Mouse (Mus musculus): Measurements from ENCODE around the gene Zbtb7b.
A peak's percentile ranks its signal among the peaks of the same experiment; 100 is the strongest.

The Zbtb7b gene

DNA sequence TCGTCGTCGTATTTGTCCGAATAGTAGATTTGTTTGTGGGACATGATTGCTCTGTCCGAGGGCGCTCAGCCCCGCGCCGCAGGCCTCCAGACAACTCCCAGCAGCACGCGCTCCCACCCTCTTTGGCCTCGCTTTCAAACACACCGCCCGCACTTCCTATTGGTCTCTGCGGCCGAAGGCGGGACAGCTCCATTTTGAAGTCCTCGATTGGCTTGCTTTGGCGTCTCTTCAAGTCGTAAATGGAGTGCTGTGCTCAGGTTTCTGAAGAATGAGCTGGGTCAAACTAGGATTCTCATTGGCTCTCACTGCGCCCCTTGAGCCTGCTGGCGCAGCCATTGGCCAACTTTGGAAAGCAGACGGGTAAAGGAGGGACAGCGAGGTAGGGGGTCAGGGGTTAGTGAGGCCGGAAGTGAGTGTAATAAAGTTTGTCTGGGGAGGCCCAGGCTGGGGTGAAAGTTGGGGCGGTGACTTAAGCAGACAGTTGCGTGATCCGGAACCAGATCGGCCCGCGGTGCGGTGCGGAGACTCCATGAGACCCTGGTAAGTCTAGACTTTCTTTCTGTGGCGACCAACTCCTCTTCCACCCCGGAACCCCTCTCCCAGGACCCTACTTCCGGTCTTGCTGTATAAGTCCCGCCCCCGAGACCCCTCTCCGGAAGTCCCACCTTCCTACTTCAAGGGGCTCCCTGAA is 23.7 kb upstream of the Zbtb7b start, which contains the start of the genes Cks1b and Shc1:
TSS of gene Cks1b (minus strand) at position 214 of the 691 bp plus-strand sequence.
TSS of gene Shc1 (plus strand) at position 274 of the 691 bp plus-strand sequence.
- peak; percentile 99 for DNase-seq (ENCODE audit: low spot score)

- peak; percentile 93 for DNase-seq (ENCODE audit: low spot score)
Observed at GRCm38 (mm10) chr3:89417840-89418169, 23.2 kb upstream of the Zbtb7b start.

DNA sequence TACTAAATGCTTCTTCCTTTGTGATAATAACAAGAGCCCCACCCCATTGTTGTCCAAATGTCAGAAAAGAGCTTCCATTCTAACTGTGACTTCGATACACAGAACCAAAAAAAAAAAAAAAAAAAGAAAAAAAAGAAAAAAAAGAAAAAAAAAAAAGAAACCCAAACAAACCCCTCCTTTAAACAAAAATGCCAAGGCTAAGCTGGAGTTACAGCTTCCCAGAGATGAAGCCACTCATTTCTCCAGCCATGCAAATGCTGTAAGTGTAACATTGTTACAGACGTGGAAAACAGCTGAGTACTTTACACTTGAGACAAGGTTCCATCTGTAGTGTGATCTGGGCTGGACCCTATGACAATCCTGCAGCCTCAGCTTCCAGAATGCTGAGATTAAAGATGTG is 22.6 kb upstream of the Zbtb7b start:
- DNase-seq (ENCODE audit: low spot score), result no peak

GRCm38 (mm10) chr3:89416158-89416557 is 21.6 kb upstream of the Zbtb7b start:
- DNase-seq (ENCODE audit: low spot score), result no peak

DNA sequence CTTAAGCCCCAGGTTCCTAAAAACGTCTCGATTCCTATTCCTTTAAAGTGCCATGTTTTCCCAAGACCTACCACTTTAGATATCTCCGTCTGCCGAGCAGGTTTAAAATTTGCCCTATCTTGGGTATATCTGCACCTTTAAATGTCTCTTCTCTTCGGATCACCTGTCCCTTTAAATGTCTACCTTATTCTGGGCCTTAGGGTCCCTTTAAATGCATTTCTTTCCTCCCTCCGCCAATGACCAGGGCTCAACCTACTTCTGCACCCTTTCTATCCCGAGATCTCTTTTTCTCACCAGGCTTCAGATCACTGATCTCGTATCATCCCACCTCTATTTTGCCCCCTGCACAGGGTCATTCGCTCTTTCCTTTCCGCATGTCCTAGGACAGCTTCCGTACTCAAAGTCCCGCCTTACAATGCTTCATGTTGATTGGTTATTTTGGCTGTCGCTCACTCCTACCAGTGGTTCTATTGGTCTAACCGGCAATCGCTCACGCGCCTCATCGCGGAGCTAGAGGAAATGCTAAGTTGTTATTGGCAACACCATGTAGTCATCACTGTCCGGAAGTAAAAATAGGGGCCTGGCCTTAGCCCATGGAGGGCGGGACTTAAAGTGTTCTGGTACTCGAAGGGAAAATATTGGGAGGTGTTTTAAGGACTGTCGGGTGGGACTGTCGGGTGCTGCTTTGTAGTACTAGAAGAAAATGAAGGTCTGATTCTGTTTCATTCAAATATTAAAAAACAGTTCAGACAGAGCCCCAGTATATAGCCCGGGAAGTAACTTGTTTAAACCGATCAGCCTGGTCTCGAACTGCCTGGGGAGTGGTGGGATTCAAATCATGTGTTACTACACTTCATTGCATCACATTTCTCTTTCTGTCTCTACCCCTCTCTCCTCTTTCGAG is 17.2 kb upstream of the Zbtb7b start, which contains the start of gene Flad1:
TSS of gene Flad1 (minus strand) at position 381 of the 904 bp plus-strand sequence.
- peak; percentile 100 for DNase-seq (ENCODE audit: low spot score)

DNA sequence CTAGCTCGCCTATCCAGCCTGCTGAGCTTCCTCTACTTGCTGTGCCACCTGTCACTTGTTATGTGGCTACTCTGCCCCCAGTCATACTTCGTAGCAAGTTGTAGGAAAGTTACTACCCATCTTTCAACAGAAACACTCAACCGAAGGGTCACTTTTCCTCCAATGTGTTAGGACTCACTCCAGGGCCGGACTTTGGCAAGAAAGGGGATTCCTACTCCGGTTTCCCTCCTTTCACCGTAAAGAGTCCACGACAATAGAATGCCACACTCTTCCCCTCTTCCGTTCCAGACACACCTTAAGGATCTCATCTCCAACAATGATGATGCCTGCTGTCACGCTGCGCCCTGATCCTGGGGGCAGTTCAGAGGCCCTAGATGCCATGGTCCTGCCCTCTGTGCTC is 16.3 kb upstream of the Zbtb7b start:
- no peak for DNase-seq (ENCODE audit: low spot score)

DNA sequence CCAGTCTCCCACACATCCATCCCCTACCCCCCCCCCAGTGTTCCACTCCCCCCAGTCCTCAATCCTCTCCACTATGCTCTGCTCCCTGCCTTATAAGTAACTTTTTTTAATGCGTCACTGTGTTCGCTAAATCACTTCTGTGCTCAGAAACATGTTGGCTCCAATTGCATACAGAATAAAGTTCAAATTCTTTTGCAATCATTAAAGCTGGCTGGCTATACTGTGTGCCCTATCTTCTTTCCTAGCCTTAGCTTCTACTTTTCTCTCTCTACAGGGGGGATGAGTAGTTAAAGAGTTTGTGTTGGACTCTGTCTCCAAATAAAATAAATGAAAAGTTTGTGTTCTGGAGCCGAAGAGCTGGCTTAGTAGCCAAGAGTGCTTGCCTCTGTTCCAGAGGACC is 15.1 kb upstream of the Zbtb7b start:
- no peak for DNase-seq (ENCODE audit: low spot score)

DNA sequence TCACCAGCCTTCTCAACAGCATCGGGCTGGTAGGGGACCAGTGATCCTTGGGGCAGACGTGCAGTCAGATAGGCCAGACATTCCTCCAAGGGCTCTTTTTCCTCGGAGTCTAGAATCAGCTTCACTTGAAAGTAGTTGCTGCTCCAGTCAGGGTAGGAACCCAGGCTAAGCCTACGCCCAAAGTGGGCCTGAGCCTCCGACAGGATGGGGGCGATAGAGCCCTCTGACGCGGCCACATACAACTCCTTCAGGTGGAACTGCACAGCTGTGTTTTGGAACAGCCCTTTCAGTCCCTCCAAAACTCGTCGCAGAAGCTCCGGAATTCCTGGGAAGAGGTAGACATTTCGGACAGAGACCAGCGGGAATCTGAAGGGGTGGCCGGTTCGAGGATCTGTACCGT is 13.9 kb upstream of the Zbtb7b start:
- DNase-seq (ENCODE audit: low spot score), result no peak

- no peak for DNase-seq (ENCODE audit: low spot score)
Observed at GRCm38 (mm10) chr3:89406887-89407286, 12.3 kb upstream of the Zbtb7b start.

- no peak for DNase-seq (ENCODE audit: low spot score)
Observed at GRCm38 (mm10) chr3:89402693-89403092, 8.1 kb upstream of the Zbtb7b start, which contains the start of gene Lenep. Gene Lenep (minus strand): TSS chr3:89402793.

DNA sequence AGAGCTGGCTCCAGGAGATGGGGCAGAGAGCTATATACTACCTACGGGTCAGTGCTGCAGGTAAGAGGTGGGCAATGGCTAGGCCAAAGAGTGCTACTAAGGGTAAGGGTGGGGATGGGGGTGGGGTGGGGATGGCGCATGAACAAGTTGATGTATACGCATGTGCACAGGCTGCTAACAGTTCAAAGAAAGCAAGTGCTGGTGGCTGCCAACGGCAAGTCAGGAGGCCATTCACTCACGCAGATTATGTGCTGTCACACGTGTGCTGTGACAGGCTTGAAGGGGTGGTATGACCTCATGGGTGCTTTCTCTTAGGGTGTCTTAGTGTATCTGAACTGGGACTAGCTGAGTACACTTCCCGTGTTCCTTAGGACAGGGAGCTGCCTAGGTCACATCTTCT is 6.8 kb upstream of the Zbtb7b start:
- DNase-seq (ENCODE audit: low spot score), result no peak

- DNase-seq (ENCODE audit: low spot score), result no peak
Observed at GRCm38 (mm10) chr3:89396654-89397005, 2.1 kb upstream of the Zbtb7b start.

DNA sequence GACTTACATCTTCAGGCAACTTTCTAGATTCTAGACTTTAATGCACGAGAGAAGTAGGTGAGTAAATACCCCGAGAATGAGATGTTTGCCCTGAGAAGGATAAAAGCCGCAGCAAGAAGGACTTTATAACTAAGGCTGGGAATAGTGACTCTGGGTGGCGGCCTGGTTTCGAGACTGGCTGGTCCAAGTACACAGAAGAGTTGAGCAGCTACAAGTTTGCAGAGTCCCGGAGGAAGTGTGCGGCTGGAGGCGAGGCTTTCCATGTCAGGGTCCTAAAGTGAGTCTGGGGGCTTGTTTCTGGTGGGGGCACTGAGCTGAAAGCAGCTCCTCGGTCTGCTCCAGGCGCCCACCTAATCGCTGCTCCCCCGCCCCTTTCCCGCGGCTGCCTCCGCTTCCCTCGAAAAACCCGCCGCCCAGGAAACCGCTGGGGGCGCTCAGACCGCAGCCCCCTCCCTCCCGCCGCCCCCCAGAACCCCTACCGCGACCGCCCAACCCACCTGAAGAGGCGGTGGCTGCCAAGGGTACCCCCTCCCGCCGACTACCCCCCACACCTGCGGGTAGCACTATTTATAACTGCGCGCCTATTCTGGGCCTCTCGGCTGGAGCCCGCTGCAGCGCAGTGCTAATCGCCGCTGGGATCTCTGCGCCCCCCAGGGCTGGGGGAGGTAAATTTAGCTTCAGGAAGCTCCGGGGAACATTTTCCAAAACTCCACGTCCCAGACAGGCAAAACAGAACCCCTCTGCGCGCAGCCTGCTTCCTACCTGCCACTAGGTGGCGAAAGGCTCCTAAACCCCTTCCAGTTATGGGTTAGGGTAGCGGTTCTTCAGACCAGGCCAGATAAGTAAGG is 1.5 kb upstream of the Zbtb7b start:
- DNase-seq (ENCODE audit: low spot score), result peak; percentile 91

- DNase-seq (ENCODE audit: low spot score), result no peak
Observed at GRCm38 (mm10) chr3:89395419-89395805, 836 bp upstream of the Zbtb7b start.

DNA sequence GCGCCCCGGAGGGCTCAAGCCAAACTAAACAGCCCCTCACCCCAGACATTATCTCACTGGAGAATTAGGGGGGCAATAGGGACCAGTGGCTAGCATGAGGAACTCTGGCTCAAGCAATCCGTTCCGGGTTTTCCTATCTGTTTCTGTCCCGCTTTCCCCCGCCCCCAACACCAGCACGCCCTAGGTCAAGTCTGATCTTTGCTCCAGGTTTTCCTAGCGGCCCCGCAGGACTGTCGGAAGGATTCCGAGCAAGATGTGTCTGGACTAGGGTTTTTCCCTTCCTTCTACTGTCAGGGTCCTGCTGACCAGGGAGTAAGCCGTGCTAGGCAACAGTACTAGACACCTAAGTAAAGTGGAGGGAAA is 299 bp upstream of the Zbtb7b start:
- DNase-seq (ENCODE audit: low spot score), result peak; percentile 95

- DNase-seq (ENCODE audit: low spot score), result peak; percentile 98
Observed at GRCm38 (mm10) chr3:89393605-89394004, 971 bp downstream of the Zbtb7b start.

GRCm38 (mm10) chr3:89392871-89393311 is 1.7 kb downstream of the Zbtb7b start:
- peak; percentile 54 for DNase-seq (ENCODE audit: low spot score)

DNA sequence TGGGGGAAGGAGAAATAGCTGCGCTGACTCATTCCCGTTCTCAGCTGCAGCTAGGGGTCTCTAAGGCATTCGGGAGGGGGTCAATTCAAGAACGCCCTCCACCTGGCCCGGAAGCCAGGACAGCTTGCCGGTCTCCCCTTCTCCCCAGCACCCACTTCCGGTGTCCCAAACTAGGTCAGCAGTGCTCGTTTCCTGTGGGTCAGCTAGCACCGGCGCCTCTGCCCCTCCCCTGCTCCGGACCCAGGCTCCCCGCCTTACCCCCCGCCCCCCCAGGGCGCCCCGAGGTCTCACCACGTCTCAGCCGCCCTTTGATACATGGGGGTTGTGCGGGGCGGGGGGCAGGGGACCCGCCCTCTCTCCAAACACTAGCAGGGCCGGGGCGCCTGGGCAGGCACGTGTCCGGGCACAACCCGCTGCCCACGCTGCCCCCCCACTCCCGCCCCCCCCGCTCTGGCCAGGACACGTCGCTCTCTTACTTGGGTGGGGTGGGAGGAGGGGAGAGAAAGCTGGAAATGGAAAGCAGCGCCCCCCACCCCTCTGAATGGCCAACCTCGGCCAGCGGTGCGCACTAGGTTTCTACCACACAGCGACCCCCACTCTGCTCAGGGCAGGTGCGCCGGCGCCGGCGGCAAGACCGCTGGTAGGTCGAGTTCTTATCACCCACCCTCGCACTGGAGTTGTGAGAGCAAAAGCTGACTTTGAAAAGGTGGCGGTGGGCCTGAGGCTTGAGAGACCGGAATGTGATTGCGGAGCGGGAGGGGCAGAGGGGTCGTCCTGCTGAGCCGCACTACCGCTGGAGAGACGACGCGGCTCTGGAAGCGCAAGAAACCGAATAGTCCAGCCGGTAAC is 2.7 kb downstream of the Zbtb7b start:
- DNase-seq (ENCODE audit: low spot score), result peak; percentile 67

- DNase-seq (ENCODE audit: low spot score), result no peak
Observed at GRCm38 (mm10) chr3:89390699-89391662, 3.6 kb downstream of the Zbtb7b start.

DNA sequence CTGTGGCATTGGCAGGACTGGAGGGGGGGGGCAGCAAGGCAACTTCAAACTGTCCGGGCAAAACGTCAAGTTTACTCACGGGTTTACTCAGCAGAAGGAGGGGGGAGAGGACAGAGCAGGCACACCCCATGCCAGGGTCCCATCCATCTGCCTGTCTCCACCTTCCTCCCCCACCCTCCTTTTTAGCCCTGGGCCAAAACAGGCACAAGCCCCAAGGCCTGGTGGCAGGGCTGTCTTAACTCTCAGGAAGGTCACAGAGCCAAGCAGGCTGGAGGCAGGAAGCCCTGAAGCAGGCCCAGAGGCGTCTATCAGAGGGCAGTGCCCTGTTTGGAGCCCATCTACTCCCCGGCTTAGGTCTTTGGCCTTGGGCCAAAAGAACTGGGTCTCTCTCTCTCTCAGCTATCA is 4.5 kb downstream of the Zbtb7b start:
- DNase-seq (ENCODE audit: low spot score), result no peak

Data from embryo, embryonic 10.5 days (tissue).